Mouse (Mus musculus) kidney, adult 8-10 months (tissue): ENCODE measurements around the gene Vrk1.

Experiments used
- DNase-seq, 2 experiments: peaks; one replicate each; pipeline ENCODE4 v3.0.0; 2022

The Vrk1 gene

GRCm38 (mm10) chr12:106010065-106010915, at the start of gene Vrk1:
Gene Vrk1 (plus strand): TSS chr12:106010228.
- DNase-seq, result peak; percentile 97 to 98

- no peak for DNase-seq
Measured at GRCm38 (mm10) chr12:105960592-105961330, 49.3 kb upstream of the Vrk1 start.

GRCm38 (mm10) chr12:105961667-105962066, 48.4 kb upstream of the Vrk1 start:
- DNase-seq, result no peak

GRCm38 (mm10) chr12:105962103-105963011, 47.7 kb upstream of the Vrk1 start:
- DNase-seq, result peak; percentile 70 to 87

GRCm38 (mm10) chr12:105963012-105963572, 46.9 kb upstream of the Vrk1 start:
- peak in 1 of 2 experiments; percentile 10 for DNase-seq

- no peak for DNase-seq
Measured at GRCm38 (mm10) chr12:105966887-105967637, 43.0 kb upstream of the Vrk1 start.

GRCm38 (mm10) chr12:105967806-105968205, 42.2 kb upstream of the Vrk1 start:
- DNase-seq, result no peak

- DNase-seq, result no peak
Measured at GRCm38 (mm10) chr12:105971182-105971581, 38.8 kb upstream of the Vrk1 start.

- no peak for DNase-seq
Measured at GRCm38 (mm10) chr12:105972673-105973072, 37.4 kb upstream of the Vrk1 start.

GRCm38 (mm10) chr12:105973691-105974090, 36.3 kb upstream of the Vrk1 start:
- DNase-seq, result no peak

- DNase-seq, result no peak
Measured at GRCm38 (mm10) chr12:105974107-105974506, 35.9 kb upstream of the Vrk1 start.

- DNase-seq, result peak; percentile 27 to 38
Measured at GRCm38 (mm10) chr12:105981121-105981973, 28.7 kb upstream of the Vrk1 start.

- no peak for DNase-seq
Measured at GRCm38 (mm10) chr12:105981974-105982305, 28.1 kb upstream of the Vrk1 start.

- DNase-seq, result no peak
Measured at GRCm38 (mm10) chr12:105982598-105982997, 27.4 kb upstream of the Vrk1 start.

- no peak for DNase-seq
Measured at GRCm38 (mm10) chr12:105983499-105983898, 26.5 kb upstream of the Vrk1 start.

- DNase-seq, result no peak
Measured at GRCm38 (mm10) chr12:105988434-105988833, 21.6 kb upstream of the Vrk1 start.

GRCm38 (mm10) chr12:105992756-105993155, 17.3 kb upstream of the Vrk1 start:
- no peak for DNase-seq

GRCm38 (mm10) chr12:105993356-105993755, 16.7 kb upstream of the Vrk1 start:
- DNase-seq, result no peak

- DNase-seq, result no peak
Measured at GRCm38 (mm10) chr12:105995940-105996339, 14.1 kb upstream of the Vrk1 start.

GRCm38 (mm10) chr12:105997028-105997786, 12.8 kb upstream of the Vrk1 start:
- no peak for DNase-seq
